Mouse (Mus musculus): ENCODE data around the gene Nol10. TPM values are rescaled to one million over a fixed set of nuclear protein-coding genes. Genes with fewer than 3 reads are reported as not detected.

Nol10 gene
- polyA plus RNA-seq, 1 experiment from 2014 or later, result 5.3 TPM

GRCm38 (mm10) chr12:17408312-17408711, 60.1 kb downstream of the Nol10 start:
- no peaks in the 10 kb centered on the region for H3K9me3 ChIP-seq (ENCODE audit: low read length)
- WGBS (ENCODE audit: insufficient replicate concordance), result 88% methylated on average over 7 of the region's 7 CpGs
- no peak overlapping the region for H3K27ac ChIP-seq (ENCODE audit: low read depth)
- H3K9ac ChIP-seq (replicated peaks), result no peak overlapping the region
- ATAC-seq, result no peak
- no peaks in the 10 kb centered on the region for H3K27me3 ChIP-seq (ENCODE audit: insufficient read depth, low read length)
- no peaks in the 10 kb centered on the region for H3K4me1 ChIP-seq (ENCODE audit: insufficient read depth)
- H3K4me2 ChIP-seq (ENCODE audit: low read depth, low read length), result no peak overlapping the region
- H3K4me3 ChIP-seq (ENCODE audit: low read depth, low read length), result no peak overlapping the region
- TF ChIP-seq EP300 (IDR thresholded peaks at IDR 0.05; ENCODE audit: low read depth) (no peak), CTCF (IDR thresholded peaks at IDR 0.05; ENCODE audit: low read depth) (no peak)
- DNase-seq, result no peak
- H3K36me3 ChIP-seq (replicated peaks; ENCODE audit: insufficient read depth, low read length), result peaks cover 28% of the 10 kb centered on the region

DNA sequence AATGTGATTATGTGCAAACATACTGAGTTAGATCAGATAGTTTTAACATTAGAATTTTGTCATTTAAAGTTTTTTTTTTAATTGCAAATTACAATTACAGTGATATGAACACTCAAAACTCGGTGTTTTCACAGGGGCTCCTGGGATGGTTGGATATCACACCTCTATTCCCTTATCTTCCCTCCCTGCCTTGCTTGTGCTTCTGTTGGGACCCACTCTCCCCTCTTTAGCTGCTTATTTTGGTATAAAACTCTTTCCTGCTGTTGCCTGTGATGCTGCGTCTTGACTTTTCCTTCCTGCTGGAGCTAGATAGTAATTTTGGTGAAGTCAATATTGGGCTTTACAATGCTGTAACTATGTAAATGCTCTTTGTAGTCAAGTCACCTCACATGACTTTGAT, 63.0 kb downstream of the Nol10 start:
- Histone ChIP-seq H3K4me3 (ENCODE audit: low read depth, low read length) (no peak overlapping the region), H3K27ac (ENCODE audit: low read depth) (no peak overlapping the region), H3K4me2 (ENCODE audit: low read depth, low read length) (no peak overlapping the region), H3K36me3 (replicated peaks; ENCODE audit: insufficient read depth, low read length) (peaks cover 25% of the 10 kb centered on the region), H3K9ac (replicated peaks) (no peak overlapping the region), H3K4me1 (ENCODE audit: insufficient read depth) (no peaks in the 10 kb centered on the region), H3K9me3 (ENCODE audit: low read length) (no peaks in the 10 kb centered on the region), H3K27me3 (ENCODE audit: insufficient read depth, low read length) (no peaks in the 10 kb centered on the region)
- no peak for DNase-seq
- no peak for TF ChIP-seq EP300 (IDR thresholded peaks at IDR 0.05; ENCODE audit: low read depth)
- no peak for TF ChIP-seq CTCF (IDR thresholded peaks at IDR 0.05; ENCODE audit: low read depth)
- no peak for ATAC-seq
- WGBS (ENCODE audit: insufficient replicate concordance), result 84% methylated on average over 2 of the region's 2 CpGs

- Histone ChIP-seq H3K27ac (ENCODE audit: low read depth) (no peak overlapping the region), H3K36me3 (replicated peaks; ENCODE audit: insufficient read depth, low read length) (peaks cover 27% of the 10 kb centered on the region), H3K9me3 (ENCODE audit: low read length) (no peaks in the 10 kb centered on the region), H3K4me3 (ENCODE audit: low read depth, low read length) (no peak overlapping the region), H3K9ac (replicated peaks) (no peak overlapping the region), H3K27me3 (ENCODE audit: insufficient read depth, low read length) (no peaks in the 10 kb centered on the region), H3K4me2 (ENCODE audit: low read depth, low read length) (no peak overlapping the region), H3K4me1 (ENCODE audit: insufficient read depth) (no peaks in the 10 kb centered on the region)
- DNase-seq (no peak), ATAC-seq (no peak)
- TF ChIP-seq CTCF (IDR thresholded peaks at IDR 0.05; ENCODE audit: low read depth) (no peak), EP300 (IDR thresholded peaks at IDR 0.05; ENCODE audit: low read depth) (no peak)
- WGBS (ENCODE audit: insufficient replicate concordance), result 60% methylated on average over 12 of the region's 12 CpGs
Observed at GRCm38 (mm10) chr12:17411797-17412526, 63.7 kb downstream of the Nol10 start.

- ATAC-seq (no peak), DNase-seq (no peak)
- Histone ChIP-seq H3K9me3 (ENCODE audit: low read length) (no peaks in the 10 kb centered on the region), H3K27me3 (ENCODE audit: insufficient read depth, low read length) (no peaks in the 10 kb centered on the region), H3K4me2 (ENCODE audit: low read depth, low read length) (no peak overlapping the region), H3K9ac (replicated peaks) (no peak overlapping the region), H3K27ac (ENCODE audit: low read depth) (no peak overlapping the region), H3K36me3 (replicated peaks; ENCODE audit: insufficient read depth, low read length) (peaks cover 29% of the 10 kb centered on the region), H3K4me1 (ENCODE audit: insufficient read depth) (no peaks in the 10 kb centered on the region), H3K4me3 (ENCODE audit: low read depth, low read length) (no peak overlapping the region)
- 86% methylated on average over 7 of the region's 7 CpGs for WGBS (ENCODE audit: insufficient replicate concordance)
- TF ChIP-seq CTCF (IDR thresholded peaks at IDR 0.05; ENCODE audit: low read depth), result no peak
- no peak for TF ChIP-seq EP300 (IDR thresholded peaks at IDR 0.05; ENCODE audit: low read depth)
Observed at GRCm38 (mm10) chr12:17414734-17415133, 66.5 kb downstream of the Nol10 start.

DNA sequence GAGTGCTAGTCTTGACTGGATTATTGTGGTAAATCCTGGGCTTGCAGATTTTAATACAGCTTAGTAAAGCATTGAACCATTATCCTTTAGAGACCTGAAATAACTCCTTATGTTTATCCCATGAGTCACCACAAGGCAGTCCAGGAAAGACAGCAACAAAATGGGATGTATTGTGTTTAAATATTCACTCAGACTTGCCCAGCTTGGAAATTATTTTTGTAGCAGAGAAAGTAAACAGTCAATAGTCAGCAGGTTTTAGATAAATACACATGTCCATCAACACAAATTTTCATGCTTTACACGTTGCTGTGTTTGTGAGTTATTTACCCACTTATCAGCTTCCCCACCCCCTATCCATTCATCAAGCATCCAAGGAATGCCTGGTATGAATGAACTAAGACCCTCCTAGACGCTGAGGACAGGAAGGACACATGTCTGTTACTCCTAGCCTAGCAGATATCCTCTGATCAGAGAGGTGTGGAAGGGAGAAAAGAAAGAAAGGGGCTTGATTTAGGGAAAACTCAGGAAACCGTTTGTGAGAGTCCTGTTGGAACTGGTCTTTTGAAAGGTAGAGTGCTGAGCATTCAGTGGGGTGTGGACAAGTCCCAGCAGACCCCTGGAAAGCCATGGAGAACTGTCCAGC, 72.0 kb downstream of the Nol10 start:
- 43% methylated on average over 3 of the region's 3 CpGs for WGBS (ENCODE audit: insufficient replicate concordance)
- Histone ChIP-seq H3K27ac (ENCODE audit: low read depth) (no peak overlapping the region), H3K4me1 (ENCODE audit: insufficient read depth) (no peaks in the 10 kb centered on the region), H3K4me2 (ENCODE audit: low read depth, low read length) (no peak overlapping the region), H3K9me3 (ENCODE audit: low read length) (no peaks in the 10 kb centered on the region), H3K36me3 (replicated peaks; ENCODE audit: insufficient read depth, low read length) (peaks cover 21% of the 10 kb centered on the region), H3K27me3 (ENCODE audit: insufficient read depth, low read length) (no peaks in the 10 kb centered on the region), H3K4me3 (ENCODE audit: low read depth, low read length) (no peak overlapping the region), H3K9ac (replicated peaks) (no peak overlapping the region)
- TF ChIP-seq CTCF (IDR thresholded peaks at IDR 0.05; ENCODE audit: low read depth), result no peak
- no peak for TF ChIP-seq EP300 (IDR thresholded peaks at IDR 0.05; ENCODE audit: low read depth)
- DNase-seq, result no peak
- ATAC-seq, result no peak

GRCm38 (mm10) chr12:17425254-17426169, 77.3 kb downstream of the Nol10 start:
- no peak for TF ChIP-seq EP300 (IDR thresholded peaks at IDR 0.05; ENCODE audit: low read depth)
- no peak for TF ChIP-seq CTCF (IDR thresholded peaks at IDR 0.05; ENCODE audit: low read depth)
- peak overlapping the region; percentile 15; the same call in 1 of the 2 replicates for H3K4me2 ChIP-seq (ENCODE audit: low read depth, low read length)
- DNase-seq, result no peak
- WGBS (ENCODE audit: insufficient replicate concordance), result 61% methylated on average over 11 of the region's 11 CpGs
- H3K9ac ChIP-seq (replicated peaks), result no peak overlapping the region
- peaks cover 10% of the 10 kb centered on the region; the same call in 1 of the 2 replicates for H3K36me3 ChIP-seq (replicated peaks; ENCODE audit: insufficient read depth, low read length)
- no peak overlapping the region for H3K4me3 ChIP-seq (ENCODE audit: low read depth, low read length)
- peaks cover 2% of the 10 kb centered on the region; the same call in 1 of the 2 replicates for H3K4me1 ChIP-seq (ENCODE audit: insufficient read depth)
- peak overlapping the region; percentile 2; the same call in 1 of the 2 replicates for H3K27ac ChIP-seq (ENCODE audit: low read depth)
- peak; percentile 89 for ATAC-seq
- H3K9me3 ChIP-seq (ENCODE audit: low read length), result no peaks in the 10 kb centered on the region
- no peaks in the 10 kb centered on the region for H3K27me3 ChIP-seq (ENCODE audit: insufficient read depth, low read length)

Measured in liver, postnatal 0 days (tissue).